Mouse (Mus musculus) kidney, adult 2 months (tissue): Measurements from ENCODE around the gene Vwce.

Experiments used
- CTCF ChIP-seq: fragments of 200-500 bp; conservative IDR thresholded peaks from 2 replicates; pipeline ENCODE4 v1.5.1; 2011; ENCODE audit warnings: low read depth, mild to moderate bottlenecking, control low read depth, low read length, moderate library complexity, mixed read lengths; ENCODE audit not compliant: insufficient read depth, insufficient read length
- POLR2A ChIP-seq: fragments of 200-500 bp; IDR thresholded peaks from one replicate; pipeline ENCODE4 v1.6.1; 2011; ENCODE audit warnings: low read depth, low read length, control low read depth

DNA sequence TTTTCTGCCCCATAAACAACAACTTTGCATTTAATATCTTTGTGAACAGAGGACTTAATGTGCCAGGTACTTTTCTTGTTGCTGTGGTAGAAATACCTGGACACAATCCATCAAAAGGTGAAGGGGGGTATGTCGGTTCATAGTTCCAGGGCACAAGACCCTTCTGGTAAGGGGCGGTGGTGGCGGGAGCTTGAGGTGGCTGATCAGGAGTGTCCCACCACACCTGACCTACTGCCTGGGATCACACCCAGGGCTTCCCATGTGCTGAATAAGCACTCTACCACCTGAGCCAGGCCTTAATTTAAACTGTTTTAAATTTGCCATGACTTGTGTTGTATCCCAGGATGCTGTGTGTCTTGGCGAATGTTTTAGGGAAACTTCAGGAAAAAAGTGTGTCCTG is 57.1 kb downstream of the Vwce start:
- TF ChIP-seq POLR2A (no peak), CTCF (no peak)
